Mouse (Mus musculus) heart, embryonic 13.5 days (tissue): ENCODE measurements around the gene Gm7168. TPM values are rescaled to one million over a fixed set of nuclear protein-coding genes. Genes with fewer than 3 reads are reported as not detected.
A peak's percentile ranks its signal among the peaks of the same experiment; 100 is the strongest.
"Not testable (repeated sequence)": the region's sequence is repeated elsewhere in the genome, so short reads cannot be mapped to it uniquely, and the experiment has no call there.

ENCODE experiments used
- ATAC-seq: fragments of 200-750 bp; cut with Nextera tagmentation; 2 replicates; pipeline ENCODE4 v1.8.0; 2017; ENCODE audit warnings: moderate TSS enrichment; ENCODE audit not compliant: insufficient number of reproducible peaks, low FRiP score, low TSS enrichment; ENCODE audit errors: extremely low read depth
- H3K27ac ChIP-seq: fragments of 300-500 bp; sonication (generic); replicated peaks from 2 replicates; pipeline ENCODE4 v1.5.1; 2015; ENCODE audit warnings: moderate library complexity, mild to moderate bottlenecking, inconsistent platforms
- H3K27me3 ChIP-seq: fragments of 300-500 bp; sonication (generic); replicated peaks from 2 replicates; pipeline ENCODE4 v1.6.1; 2015; ENCODE audit warnings: mild to moderate bottlenecking, inconsistent platforms
- H3K36me3 ChIP-seq: fragments of 300-500 bp; sonication (generic); 2 replicates; pipeline ENCODE4 v1.6.1; 2015; ENCODE audit warnings: mild to moderate bottlenecking, inconsistent platforms
- H3K4me1 ChIP-seq: fragments of 300-500 bp; sonication (generic); 2 replicates; pipeline ENCODE4 v1.6.1; 2015; ENCODE audit warnings: inconsistent platforms
- H3K4me2 ChIP-seq: fragments of 300-500 bp; sonication (generic); 2 replicates; pipeline ENCODE4 v1.6.1; 2015; ENCODE audit warnings: inconsistent platforms, mild to moderate bottlenecking, moderate library complexity
- H3K4me3 ChIP-seq: fragments of 300-500 bp; sonication (generic); 2 replicates; pipeline ENCODE4 v1.5.1; 2015; ENCODE audit warnings: moderate library complexity, mild to moderate bottlenecking, inconsistent platforms
- H3K9ac ChIP-seq: fragments of 300-500 bp; sonication (generic); 2 replicates; pipeline ENCODE4 v1.6.1; 2015; ENCODE audit warnings: inconsistent platforms, mild to moderate bottlenecking, moderate library complexity
- H3K9me3 ChIP-seq: fragments of 300-500 bp; sonication (generic); 2 replicates; pipeline ENCODE4 v1.6.1; 2016; ENCODE audit warnings: inconsistent platforms
- WGBS: fragments of 180-500 bp; shearing (Covaris S2); methylation state at CpG from one replicate; pipeline ENCODE4 v1.1.7; 2015; ENCODE audit warnings: mixed read lengths; 5-methylcytosine and 5-hydroxymethylcytosine counted together
- polyA plus RNA-seq: library from polyadenylated mRNA; unstranded; fragments of >200 nt; fragmentation: Nextera tagmentation; extraction: Ambion mirVana; gene quantifications from 2 replicates; pipeline ENCODE4 v1.2.1, GENCODE M21; 2015

The Gm7168 gene
- polyA plus RNA-seq: not detected in 2 replicates

- WGBS: 70% methylated on average over 1 of the region's 2 CpGs
- not testable (repeated sequence) for H3K9me3 ChIP-seq, H3K27ac ChIP-seq, H3K9ac ChIP-seq, H3K4me1 ChIP-seq, H3K27me3 ChIP-seq, H3K36me3 ChIP-seq, ATAC-seq, H3K4me2 ChIP-seq, H3K4me3 ChIP-seq
Observed at GRCm38 (mm10) chr17:13948073-13948472, at the start of gene Gm7168. Gene Gm7168 (plus strand): TSS chr17:13948373.

DNA sequence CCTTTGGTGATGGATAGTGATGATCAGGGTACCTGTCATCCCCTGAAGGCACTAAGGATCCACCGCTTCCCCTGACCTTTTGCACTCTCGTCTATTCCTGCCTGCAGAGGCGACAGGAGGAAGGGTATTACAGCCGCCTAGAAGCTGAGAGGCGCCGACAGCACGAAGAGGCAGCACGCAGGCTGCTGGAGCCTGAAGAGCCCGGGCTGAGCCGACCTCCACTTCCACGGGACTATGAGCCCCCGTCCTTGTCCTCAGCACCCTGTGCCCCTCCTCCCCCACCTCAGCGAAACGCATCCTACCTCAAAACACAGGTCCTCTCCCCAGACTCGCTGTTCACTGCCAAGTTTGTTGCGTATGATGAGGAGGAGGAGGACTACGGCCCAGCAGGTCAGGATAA is 49.3 kb upstream of the Gm7168 start:
- Histone ChIP-seq H3K4me2 (no peak overlapping the region), H3K27me3 (no peaks in the 10 kb centered on the region), H3K36me3 (peaks cover 71% of the 10 kb centered on the region), H3K27ac (no peak overlapping the region), H3K9ac (no peak overlapping the region), H3K4me1 (peaks cover 4% of the 10 kb centered on the region), H3K9me3 (no peaks in the 10 kb centered on the region), H3K4me3 (no peak overlapping the region)
- ATAC-seq: no peak
- 54% methylated on average over 17 of the region's 17 CpGs for WGBS

DNA sequence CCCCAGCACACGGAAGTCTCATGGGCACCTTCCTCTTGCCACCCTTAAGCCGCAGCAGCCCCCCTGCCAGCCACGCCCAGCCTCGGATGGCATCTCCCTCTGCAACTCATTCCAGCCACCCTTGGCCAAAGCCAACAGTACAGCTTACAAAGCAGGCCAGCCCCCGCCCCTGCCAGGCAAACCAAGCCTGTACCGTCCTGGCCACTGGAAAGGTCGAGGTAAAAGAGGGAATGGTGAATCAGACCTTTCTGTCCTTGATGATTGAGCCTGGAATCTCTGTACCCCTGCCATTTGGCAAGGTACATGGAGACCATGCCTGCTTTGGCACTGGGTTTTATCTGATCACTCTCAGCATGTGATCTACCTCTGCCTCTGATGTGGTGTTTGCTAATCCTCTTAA is 48.9 kb upstream of the Gm7168 start:
- no peak for ATAC-seq
- Histone ChIP-seq H3K4me1 (peaks cover 4% of the 10 kb centered on the region), H3K4me2 (no peak overlapping the region), H3K9ac (no peak overlapping the region), H3K27me3 (no peaks in the 10 kb centered on the region), H3K36me3 (peaks cover 75% of the 10 kb centered on the region), H3K9me3 (no peaks in the 10 kb centered on the region), H3K4me3 (no peak overlapping the region), H3K27ac (no peak overlapping the region)
- WGBS: 74% methylated on average over 7 of the region's 7 CpGs

DNA sequence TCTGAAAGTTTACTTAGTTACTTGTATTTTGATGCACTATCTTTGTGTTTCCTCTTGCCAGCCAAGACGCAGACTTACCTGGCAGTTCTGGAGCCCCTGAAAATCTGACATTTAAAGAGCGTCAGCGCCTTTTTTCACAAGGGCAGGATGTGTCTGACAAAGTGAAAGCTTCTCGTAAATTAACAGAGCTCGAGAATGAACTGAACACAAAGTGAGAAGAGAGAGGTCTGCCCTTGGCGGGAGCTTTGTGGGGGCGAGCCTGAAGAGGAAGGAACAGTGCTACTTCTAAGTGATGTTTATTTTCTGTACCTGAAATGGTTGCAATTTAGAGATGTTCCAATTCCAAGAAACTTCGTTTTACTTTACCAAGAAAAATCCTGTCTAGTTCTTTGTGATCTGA is 44.4 kb upstream of the Gm7168 start:
- no peaks in the 10 kb centered on the region for H3K9me3 ChIP-seq
- 0 out of 2 replicates have a peak, but pooled peaks cover 5% of the 10 kb centered on the region for H3K4me1 ChIP-seq
- no peak overlapping the region for H3K4me3 ChIP-seq
- no peak overlapping the region for H3K9ac ChIP-seq
- H3K36me3 ChIP-seq: peaks cover 72% of the 10 kb centered on the region
- WGBS: 82% methylated on average over 8 of the region's 8 CpGs
- no peak overlapping the region for H3K4me2 ChIP-seq
- ATAC-seq: no peak
- no peaks in the 10 kb centered on the region for H3K27me3 ChIP-seq
- H3K27ac ChIP-seq: no peak overlapping the region

- Histone ChIP-seq H3K4me1 (0 out of 2 replicates have a peak, but pooled peaks cover 5% of the 10 kb centered on the region), H3K9ac (no peak overlapping the region), H3K36me3 (peaks cover 47% of the 10 kb centered on the region), H3K4me2 (no peak overlapping the region), H3K4me3 (no peak overlapping the region), H3K27ac (no peak overlapping the region), H3K9me3 (no peaks in the 10 kb centered on the region), H3K27me3 (no peaks in the 10 kb centered on the region)
- ATAC-seq: no peak
- WGBS: 68% methylated on average over 5 of the region's 5 CpGs
Observed at GRCm38 (mm10) chr17:13907082-13907481, 41.1 kb upstream of the Gm7168 start.

DNA sequence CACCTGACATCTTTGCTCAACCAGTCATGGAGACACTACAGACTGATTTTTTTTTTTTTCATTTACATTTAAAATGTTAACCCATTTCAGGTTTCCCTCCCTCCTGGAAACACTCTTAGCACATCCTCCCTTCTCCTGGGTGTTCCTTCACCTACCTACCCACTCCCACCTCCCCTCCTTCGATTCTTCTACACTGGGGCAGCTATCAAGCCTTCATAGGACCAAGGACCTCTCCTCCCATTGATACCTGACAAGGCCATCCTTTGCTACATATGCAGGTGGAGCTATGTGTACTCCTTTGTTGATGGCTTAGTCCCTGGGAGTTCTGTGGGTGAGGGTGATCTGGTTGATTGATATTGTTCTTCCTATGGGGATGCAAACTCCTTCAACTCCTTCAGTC is 40.5 kb upstream of the Gm7168 start:
- no peak overlapping the region for H3K4me3 ChIP-seq
- no peak overlapping the region for H3K9ac ChIP-seq
- H3K27me3 ChIP-seq: no peaks in the 10 kb centered on the region
- no peaks in the 10 kb centered on the region for H3K9me3 ChIP-seq
- H3K36me3 ChIP-seq: peaks cover 43% of the 10 kb centered on the region
- H3K4me1 ChIP-seq: 0 out of 2 replicates have a peak, but pooled peaks cover 5% of the 10 kb centered on the region
- no peak for ATAC-seq
- no peak overlapping the region for H3K4me2 ChIP-seq
- H3K27ac ChIP-seq: no peak overlapping the region
- 81% methylated on average over 1 of the region's 1 CpGs for WGBS

DNA sequence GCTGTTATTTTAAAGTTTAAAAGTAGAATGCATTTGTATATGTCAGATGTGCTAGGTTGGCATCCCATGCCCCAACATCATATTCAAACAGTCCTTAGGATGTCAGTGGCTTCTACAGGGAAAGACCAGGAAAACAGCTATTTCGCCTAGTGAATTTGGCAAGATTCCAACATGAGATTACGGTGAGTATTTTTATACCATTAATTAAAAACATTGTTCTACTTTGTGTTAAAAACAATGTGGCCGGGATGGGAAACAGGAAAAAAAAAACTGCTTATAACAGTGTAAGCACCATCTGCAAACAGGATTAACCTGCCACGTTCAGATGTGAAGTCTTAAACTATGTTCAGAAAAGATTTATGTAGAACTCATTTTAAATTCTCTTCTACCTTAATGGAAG is 34.2 kb upstream of the Gm7168 start:
- ATAC-seq: no peak
- Histone ChIP-seq H3K4me3 (no peak overlapping the region), H3K4me2 (no peak overlapping the region), H3K36me3 (no peaks in the 10 kb centered on the region; the same call in 1 of the 2 replicates), H3K9me3 (no peaks in the 10 kb centered on the region), H3K27me3 (no peaks in the 10 kb centered on the region), H3K27ac (peak overlapping the region; percentile 37; the same call in 1 of the 2 replicates), H3K9ac (no peak overlapping the region), H3K4me1 (peaks cover 4% of the 10 kb centered on the region; the same call in 1 of the 2 replicates)
- WGBS: 55% methylated on average over 4 of the region's 4 CpGs

DNA sequence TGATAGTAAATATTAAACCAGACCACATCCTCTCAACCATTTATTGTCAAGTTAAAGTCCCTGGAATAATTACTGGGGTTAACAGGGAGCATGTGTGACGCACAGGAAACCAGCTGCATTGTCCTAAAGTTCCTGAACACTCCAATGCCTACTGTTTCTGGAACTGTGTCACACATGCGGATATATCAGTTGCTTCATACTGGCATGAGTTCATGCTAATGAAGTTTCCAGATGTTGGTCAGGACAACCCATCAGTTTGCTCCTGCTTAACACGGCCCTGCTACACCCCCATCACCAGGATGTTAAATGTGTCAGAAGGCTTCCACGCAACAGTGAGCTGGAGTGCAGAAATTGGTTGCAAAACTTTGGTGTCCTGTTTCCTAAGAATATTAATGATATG is 33.6 kb upstream of the Gm7168 start:
- Histone ChIP-seq H3K9ac (no peak overlapping the region), H3K4me3 (no peak overlapping the region), H3K9me3 (no peaks in the 10 kb centered on the region), H3K27ac (0 out of 2 replicates have a peak overlapping the region, but pooled peaks have one; percentile 41), H3K27me3 (no peaks in the 10 kb centered on the region), H3K4me2 (no peak overlapping the region), H3K4me1 (peaks cover 4% of the 10 kb centered on the region; the same call in 1 of the 2 replicates), H3K36me3 (no peaks in the 10 kb centered on the region; the same call in 1 of the 2 replicates)
- 72% methylated on average over 4 of the region's 4 CpGs for WGBS
- no peak for ATAC-seq

- Histone ChIP-seq H3K4me2 (no peak overlapping the region), H3K27ac (no peak overlapping the region), H3K36me3 (no peaks in the 10 kb centered on the region), H3K4me1 (peaks cover 15% of the 10 kb centered on the region), H3K4me3 (no peak overlapping the region), H3K9ac (no peak overlapping the region), H3K9me3 (no peaks in the 10 kb centered on the region), H3K27me3 (no peaks in the 10 kb centered on the region)
- ATAC-seq: no peak
- 58% methylated on average over 2 of the region's 2 CpGs for WGBS
Observed at GRCm38 (mm10) chr17:13920771-13921170, 27.4 kb upstream of the Gm7168 start.

- 43% methylated on average over 2 of the region's 2 CpGs for WGBS
- no peaks in the 10 kb centered on the region for H3K36me3 ChIP-seq
- H3K4me2 ChIP-seq: no peak overlapping the region
- ATAC-seq: no peak
- no peak overlapping the region for H3K4me3 ChIP-seq
- no peak overlapping the region for H3K27ac ChIP-seq
- H3K4me1 ChIP-seq: peaks cover 15% of the 10 kb centered on the region
- no peaks in the 10 kb centered on the region for H3K9me3 ChIP-seq
- H3K27me3 ChIP-seq: no peaks in the 10 kb centered on the region
- no peak overlapping the region for H3K9ac ChIP-seq
Observed at GRCm38 (mm10) chr17:13923418-13923817, 24.8 kb upstream of the Gm7168 start.

- H3K27ac ChIP-seq: no peak overlapping the region
- no peak overlapping the region for H3K9ac ChIP-seq
- no peaks in the 10 kb centered on the region for H3K36me3 ChIP-seq
- ATAC-seq: no peak
- no peaks in the 10 kb centered on the region for H3K27me3 ChIP-seq
- peaks cover 15% of the 10 kb centered on the region for H3K4me1 ChIP-seq
- no peak overlapping the region for H3K4me3 ChIP-seq
- no peak overlapping the region for H3K4me2 ChIP-seq
- WGBS: 82% methylated on average over 2 of the region's 2 CpGs
- no peaks in the 10 kb centered on the region for H3K9me3 ChIP-seq
Observed at GRCm38 (mm10) chr17:13924588-13924987, 23.6 kb upstream of the Gm7168 start.

GRCm38 (mm10) chr17:13925931-13926330 is 22.2 kb upstream of the Gm7168 start:
- Histone ChIP-seq H3K4me1 (peaks cover 8% of the 10 kb centered on the region), H3K36me3 (no peaks in the 10 kb centered on the region), H3K9me3 (no peaks in the 10 kb centered on the region), H3K4me3 (no peak overlapping the region), H3K4me2 (no peak overlapping the region), H3K9ac (no peak overlapping the region), H3K27ac (no peak overlapping the region), H3K27me3 (no peaks in the 10 kb centered on the region)
- WGBS: 51% methylated on average over 3 of the region's 3 CpGs
- ATAC-seq: no peak
